Mouse (Mus musculus) lung, embryonic 15.5 days (tissue): ENCODE results near the gene Hif3a. TPM values are rescaled to one million over a fixed set of nuclear protein-coding genes. Genes with fewer than 3 reads are reported as not detected.

Experiments used
- ATAC-seq: fragments of 200-750 bp; cut with Nextera tagmentation; 2 replicates; pipeline ENCODE4 v1.8.0; 2017; ENCODE audit warnings: moderate number of reproducible peaks, borderline replicate concordance; ENCODE audit not compliant: low FRiP score, low TSS enrichment; ENCODE audit errors: extremely low read depth
- H3K27ac ChIP-seq: fragments of 300-500 bp; sonication (generic); 2 replicates; pipeline ENCODE4 v1.5.1; 2015; ENCODE audit warnings: moderate library complexity, mild to moderate bottlenecking, inconsistent platforms
- H3K27me3 ChIP-seq: fragments of 300-500 bp; sonication (generic); 2 replicates; pipeline ENCODE4 v1.6.1; 2015; ENCODE audit warnings: inconsistent platforms
- H3K36me3 ChIP-seq: fragments of 300-500 bp; sonication (generic); 2 replicates; pipeline ENCODE4 v1.6.1; 2015; ENCODE audit warnings: inconsistent platforms
- H3K4me1 ChIP-seq: fragments of 300-500 bp; sonication (generic); 2 replicates; pipeline ENCODE4 v1.6.1; 2015; ENCODE audit warnings: inconsistent platforms
- H3K4me2 ChIP-seq: fragments of 300-500 bp; sonication (generic); 2 replicates; pipeline ENCODE4 v1.6.1; 2015; ENCODE audit warnings: inconsistent platforms, mild to moderate bottlenecking, moderate library complexity
- H3K4me3 ChIP-seq: fragments of 300-500 bp; sonication (generic); 2 replicates; pipeline ENCODE4 v1.5.1; 2015; ENCODE audit warnings: mild to moderate bottlenecking, inconsistent platforms
- H3K9ac ChIP-seq: fragments of 300-500 bp; sonication (generic); 2 replicates; pipeline ENCODE4 v1.6.1; 2015; ENCODE audit warnings: inconsistent platforms
- H3K9me3 ChIP-seq: fragments of 300-500 bp; sonication (generic); 2 replicates; pipeline ENCODE4 v1.6.1; 2016; ENCODE audit warnings: inconsistent platforms
- WGBS: fragments of 180-500 bp; shearing (Covaris S2); methylation state at CpG from one replicate; pipeline ENCODE4 v1.1.7; 2015; 5-methylcytosine and 5-hydroxymethylcytosine counted together
- polyA plus RNA-seq: library from polyadenylated mRNA; unstranded; fragments of >200 nt; fragmentation: Nextera tagmentation; extraction: Ambion mirVana; gene quantifications from 2 replicates; pipeline ENCODE4 v1.2.1, GENCODE M21; 2015

The Hif3a gene
- polyA plus RNA-seq, 1 experiment from 2014 or later, result 41.5 TPM

GRCm38 (mm10) chr7:17055287-17055946 is 6.8 kb downstream of the Hif3a start:
- Histone ChIP-seq H3K4me2 (peak overlapping the region; percentile 63), H3K9ac (peak overlapping the region; percentile 57; the same call in 1 of the 2 replicates), H3K27ac (0 out of 2 replicates have a peak overlapping the region, but pooled peaks have one; percentile 100), H3K9me3 (no peaks in the 10 kb centered on the region), H3K36me3 (peaks cover 35% of the 10 kb centered on the region), H3K4me1 (peaks cover 46% of the 10 kb centered on the region), H3K4me3 (peak overlapping the region; percentile 43), H3K27me3 (no peaks in the 10 kb centered on the region)
- 91% methylated on average over 4 of the region's 4 CpGs for WGBS
- ATAC-seq, result no peak

DNA sequence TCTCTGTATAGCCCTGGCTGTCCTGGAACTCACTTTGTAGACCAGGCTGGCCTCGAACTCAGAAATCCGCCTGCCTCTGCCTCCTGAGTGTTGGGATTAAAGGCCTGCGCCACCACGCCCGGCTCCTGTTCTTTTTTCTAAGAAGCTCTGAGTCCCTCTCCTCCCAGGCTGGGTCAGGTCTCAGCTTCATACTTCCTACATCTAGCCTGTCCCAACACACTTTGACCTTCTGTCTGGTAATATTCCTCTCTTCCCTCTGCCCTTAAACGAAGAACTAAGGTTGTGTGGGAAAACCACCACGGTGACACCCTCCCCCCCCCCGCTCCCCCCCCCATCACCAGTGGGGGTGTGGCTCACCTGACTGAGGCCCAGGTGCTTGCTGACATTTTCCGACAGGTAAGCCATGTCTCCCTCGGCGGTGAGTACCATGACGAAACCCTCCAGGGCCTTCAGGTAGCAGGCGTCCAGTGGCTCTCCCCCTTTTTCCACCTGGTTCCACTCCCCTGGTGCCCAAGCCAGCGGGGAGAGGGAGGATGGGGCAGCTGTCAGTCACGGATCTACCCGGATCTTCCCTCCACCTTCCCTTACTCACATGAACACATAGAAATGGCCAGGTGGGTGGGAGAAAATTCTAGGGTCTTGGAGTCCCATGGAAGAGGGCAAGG is 7.8 kb downstream of the Hif3a start:
- 89% methylated on average over 16 of the region's 16 CpGs for WGBS
- Histone ChIP-seq H3K27ac (no peak overlapping the region), H3K9me3 (no peaks in the 10 kb centered on the region), H3K36me3 (peaks cover 43% of the 10 kb centered on the region), H3K9ac (no peak overlapping the region), H3K27me3 (no peaks in the 10 kb centered on the region), H3K4me3 (no peak overlapping the region), H3K4me1 (peaks cover 40% of the 10 kb centered on the region), H3K4me2 (no peak overlapping the region)
- ATAC-seq, result no peak

DNA sequence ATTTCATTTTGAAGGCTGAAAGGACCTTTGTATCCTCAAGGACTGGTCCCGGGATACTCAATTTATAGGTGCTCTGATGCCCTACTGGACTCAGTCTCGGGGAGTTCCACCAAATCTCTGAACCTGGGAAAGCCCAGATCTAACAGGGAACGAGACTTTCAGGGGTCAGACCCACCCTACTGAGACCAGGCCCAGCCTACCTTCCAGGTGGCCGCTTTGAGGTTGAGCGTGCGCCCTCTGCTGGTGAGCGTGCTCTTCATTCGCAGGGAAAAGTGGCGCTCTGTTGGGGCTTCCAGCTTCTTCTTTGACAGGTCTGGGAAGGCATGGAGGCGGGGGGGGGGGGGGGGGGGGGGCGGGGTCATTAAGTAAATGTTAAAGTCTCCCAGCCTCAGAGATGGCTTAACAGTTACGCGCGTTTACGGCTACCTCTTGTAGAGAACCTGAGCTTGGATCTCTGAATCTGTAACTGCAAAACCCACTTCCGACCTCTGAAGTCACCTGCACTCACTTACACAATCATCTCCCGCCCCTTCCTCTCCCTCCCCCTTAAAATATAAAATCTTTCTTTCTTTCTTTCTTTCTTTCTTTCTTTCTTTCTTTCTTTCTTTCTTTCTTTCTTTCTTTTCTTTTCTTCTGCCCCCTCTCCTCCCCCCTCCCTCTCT is 11.2 kb downstream of the Hif3a start:
- ATAC-seq, result no peak
- peaks cover 11% of the 10 kb centered on the region for H3K4me1 ChIP-seq
- peaks cover 70% of the 10 kb centered on the region for H3K36me3 ChIP-seq
- 17% methylated on average over 13 of the region's 17 CpGs for WGBS
- H3K27ac ChIP-seq, result no peak overlapping the region
- H3K9ac ChIP-seq, result no peak overlapping the region; the same call in 1 of the 2 replicates
- no peaks in the 10 kb centered on the region for H3K9me3 ChIP-seq
- H3K27me3 ChIP-seq, result no peaks in the 10 kb centered on the region
- no peak overlapping the region for H3K4me2 ChIP-seq
- no peak overlapping the region for H3K4me3 ChIP-seq

- 62% methylated on average over 11 of the region's 11 CpGs for WGBS
- ATAC-seq, result no peak
- peaks cover 5% of the 10 kb centered on the region for H3K4me1 ChIP-seq
Measured at GRCm38 (mm10) chr7:17050491-17050890, 11.7 kb downstream of the Hif3a start.

GRCm38 (mm10) chr7:17048431-17049190 is 13.6 kb downstream of the Hif3a start:
- no peak overlapping the region for H3K27ac ChIP-seq
- 89% methylated on average over 10 of the region's 10 CpGs for WGBS

More at GRCm38 (mm10) chr7:17050491-17050890, 11.7 kb downstream of the Hif3a start:
- H3K27ac ChIP-seq, result no peak overlapping the region
- no peaks in the 10 kb centered on the region for H3K27me3 ChIP-seq
- H3K9ac ChIP-seq, result no peak overlapping the region
- H3K36me3 ChIP-seq, result peaks cover 73% of the 10 kb centered on the region
- H3K9me3 ChIP-seq, result no peaks in the 10 kb centered on the region
- H3K4me3 ChIP-seq, result no peak overlapping the region
- H3K4me2 ChIP-seq, result no peak overlapping the region

DNA sequence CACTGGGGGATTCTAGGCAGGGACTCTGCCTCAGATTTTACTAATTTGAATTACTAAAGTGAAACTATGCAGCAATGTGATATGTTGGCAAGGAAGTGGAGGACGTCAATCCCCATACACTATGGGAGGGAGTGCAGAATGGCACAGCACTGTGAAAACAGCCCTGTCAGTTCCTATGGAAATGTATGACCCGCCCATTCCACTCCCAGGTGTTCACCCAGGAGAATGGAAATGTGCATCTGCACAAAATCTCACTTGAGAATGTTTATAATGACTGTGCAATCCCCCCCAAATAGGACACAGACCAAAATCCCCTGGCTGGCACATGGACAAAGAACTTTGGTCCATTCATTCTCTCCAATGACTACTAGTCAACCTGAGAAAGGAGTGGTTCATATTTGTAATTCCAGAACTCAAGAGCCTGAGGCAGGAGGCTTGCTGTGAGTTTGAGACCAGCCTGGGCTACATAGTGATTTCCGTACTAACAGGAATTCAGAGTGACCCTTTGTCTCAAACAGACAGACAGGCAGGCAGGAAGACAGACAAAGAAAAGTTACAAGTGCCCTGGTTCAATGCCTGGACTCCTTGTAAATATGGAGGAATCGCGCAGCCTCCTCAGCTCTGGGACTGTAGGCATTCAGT is 15.1 kb downstream of the Hif3a start:
- no peak for ATAC-seq
- peaks cover 81% of the 10 kb centered on the region for H3K36me3 ChIP-seq
- no peak overlapping the region for H3K4me3 ChIP-seq
- H3K27me3 ChIP-seq, result no peaks in the 10 kb centered on the region
- H3K9ac ChIP-seq, result no peak overlapping the region
- peaks cover 4% of the 10 kb centered on the region for H3K4me1 ChIP-seq
- H3K27ac ChIP-seq, result no peak overlapping the region
- no peaks in the 10 kb centered on the region for H3K9me3 ChIP-seq
- 87% methylated on average over 5 of the region's 5 CpGs for WGBS
- no peak overlapping the region for H3K4me2 ChIP-seq

More at GRCm38 (mm10) chr7:17048431-17049190, 13.6 kb downstream of the Hif3a start:
- Histone ChIP-seq H3K9me3 (no peaks in the 10 kb centered on the region), H3K4me1 (peaks cover 4% of the 10 kb centered on the region), H3K4me3 (no peak overlapping the region), H3K9ac (no peak overlapping the region), H3K4me2 (no peak overlapping the region), H3K27me3 (no peaks in the 10 kb centered on the region), H3K36me3 (peaks cover 76% of the 10 kb centered on the region)
- no peak for ATAC-seq

DNA sequence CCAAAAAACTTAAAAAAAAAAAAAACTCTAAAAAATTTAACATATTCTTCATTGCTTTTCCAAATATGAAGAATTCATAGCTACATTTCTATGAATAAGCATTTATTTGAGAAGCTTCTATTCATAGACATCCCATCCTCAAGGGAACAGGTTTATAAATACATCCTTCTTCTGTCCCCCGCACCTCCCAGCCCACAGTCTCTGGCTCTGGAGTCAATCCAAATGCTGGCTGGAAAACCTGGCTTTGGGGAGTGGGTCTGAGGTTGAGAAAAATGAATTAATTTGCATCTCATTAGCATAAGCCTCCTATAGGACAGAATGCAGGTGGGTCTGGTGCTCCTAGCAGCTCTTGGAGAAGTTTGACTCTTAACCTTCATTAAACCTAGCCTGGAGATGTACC is 16.5 kb downstream of the Hif3a start:
- H3K9ac ChIP-seq, result no peak overlapping the region
- no peak overlapping the region for H3K4me2 ChIP-seq
- 57% methylated on average over 1 of the region's 1 CpGs for WGBS
- H3K9me3 ChIP-seq, result no peaks in the 10 kb centered on the region
- H3K4me1 ChIP-seq, result no peaks in the 10 kb centered on the region
- peaks cover 82% of the 10 kb centered on the region for H3K36me3 ChIP-seq
- H3K4me3 ChIP-seq, result no peak overlapping the region
- H3K27me3 ChIP-seq, result no peaks in the 10 kb centered on the region
- no peak overlapping the region for H3K27ac ChIP-seq
- ATAC-seq, result no peak

DNA sequence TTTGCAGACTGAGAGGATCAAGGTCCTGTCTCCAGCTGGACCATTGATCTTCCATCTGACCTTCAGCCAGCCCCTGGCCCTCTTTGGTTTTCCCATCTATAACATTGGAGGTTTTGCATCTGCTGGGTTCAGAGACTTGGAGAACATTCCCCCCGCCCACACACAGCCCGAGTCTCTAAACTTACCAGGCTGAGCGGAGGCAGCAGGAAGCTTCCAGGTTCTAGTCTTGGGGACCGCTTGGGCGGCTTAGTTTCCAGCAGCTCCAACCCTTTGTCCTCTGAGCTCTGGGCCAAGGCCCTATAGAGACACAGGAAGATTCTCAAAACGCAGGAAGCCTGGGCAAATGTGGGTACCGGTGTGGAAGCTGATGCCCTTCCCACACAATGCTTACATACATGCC is 22.9 kb downstream of the Hif3a start:
- ATAC-seq, result no peak
- peaks cover 89% of the 10 kb centered on the region for H3K36me3 ChIP-seq
- no peak overlapping the region for H3K9ac ChIP-seq
- no peak overlapping the region for H3K27ac ChIP-seq
- no peaks in the 10 kb centered on the region for H3K27me3 ChIP-seq
- H3K4me2 ChIP-seq, result no peak overlapping the region
- no peak overlapping the region for H3K4me3 ChIP-seq
- WGBS, result 88% methylated on average over 7 of the region's 7 CpGs
- H3K9me3 ChIP-seq, result no peaks in the 10 kb centered on the region
- no peaks in the 10 kb centered on the region for H3K4me1 ChIP-seq

- ATAC-seq, result no peak
- peaks cover 89% of the 10 kb centered on the region for H3K36me3 ChIP-seq
- no peak overlapping the region for H3K4me2 ChIP-seq
Measured at GRCm38 (mm10) chr7:17038018-17038695, 24.1 kb downstream of the Hif3a start.

GRCm38 (mm10) chr7:17030239-17030638 is 32.0 kb downstream of the Hif3a start:
- no peak overlapping the region for H3K27ac ChIP-seq
- H3K36me3 ChIP-seq, result peaks cover 51% of the 10 kb centered on the region
- ATAC-seq, result no peak
- H3K9me3 ChIP-seq, result no peaks in the 10 kb centered on the region
- H3K4me1 ChIP-seq, result peaks cover 21% of the 10 kb centered on the region
- H3K9ac ChIP-seq, result no peak overlapping the region
- 71% methylated on average over 7 of the region's 7 CpGs for WGBS
- no peak overlapping the region for H3K4me3 ChIP-seq
- no peak overlapping the region for H3K4me2 ChIP-seq
- H3K27me3 ChIP-seq, result no peaks in the 10 kb centered on the region

More at GRCm38 (mm10) chr7:17038018-17038695, 24.1 kb downstream of the Hif3a start:
- Histone ChIP-seq H3K27ac (no peak overlapping the region), H3K9ac (no peak overlapping the region), H3K9me3 (no peaks in the 10 kb centered on the region), H3K4me1 (no peaks in the 10 kb centered on the region), H3K4me3 (no peak overlapping the region), H3K27me3 (no peaks in the 10 kb centered on the region)
- 62% methylated on average over 9 of the region's 9 CpGs for WGBS

DNA sequence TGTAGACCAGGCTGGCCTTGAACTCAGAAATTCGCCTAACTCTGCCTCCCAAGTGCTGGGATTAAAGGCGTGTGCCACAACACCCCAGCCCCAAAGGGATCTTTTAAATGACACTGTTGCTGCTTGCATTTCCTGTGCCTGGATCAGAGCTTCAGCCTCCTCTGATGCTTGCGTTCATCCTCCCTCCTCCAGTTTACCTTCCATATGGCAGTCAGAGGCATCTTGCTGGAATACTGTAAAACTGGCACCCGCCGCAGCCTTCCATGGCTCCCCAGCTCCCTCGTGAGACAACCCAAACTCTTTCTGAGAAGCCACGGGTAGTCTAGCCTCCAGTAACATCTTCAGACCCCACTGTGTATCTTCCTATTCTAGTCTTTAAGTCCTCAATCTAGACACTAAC is 33.3 kb downstream of the Hif3a start:
- ATAC-seq, result no peak
- Histone ChIP-seq H3K27me3 (no peaks in the 10 kb centered on the region), H3K9me3 (no peaks in the 10 kb centered on the region), H3K36me3 (peaks cover 38% of the 10 kb centered on the region), H3K4me3 (no peak overlapping the region), H3K27ac (0 out of 2 replicates have a peak overlapping the region, but pooled peaks have one; percentile 12), H3K4me1 (peaks cover 34% of the 10 kb centered on the region), H3K4me2 (no peak overlapping the region), H3K9ac (no peak overlapping the region)
- 73% methylated on average over 7 of the region's 7 CpGs for WGBS
